Mouse (Mus musculus) heart, adult 2 months (tissue): Measurements from ENCODE around the gene Oxa1l.

Source experiments
- CTCF ChIP-seq: fragments of 200-600 bp; IDR thresholded peaks from 2 replicates; pipeline ENCODE4 v1.8.1; 2022; ENCODE audit warnings: antibody characterized with exemption, mild to moderate bottlenecking, moderate library complexity
- EP300 ChIP-seq: fragments of 200-500 bp; IDR thresholded peaks from 2 replicates; pipeline ENCODE4 v1.6.1; 2011; ENCODE audit warnings: low read depth, low read length, control low read depth; ENCODE audit not compliant: insufficient read depth
- POLR2A ChIP-seq: fragments of 200-500 bp; IDR thresholded peaks from 2 replicates; pipeline ENCODE4 v1.6.1; 2011; ENCODE audit warnings: mild to moderate bottlenecking, low read depth, low read length, control low read depth; ENCODE audit not compliant: insufficient read depth

GRCm38 (mm10) chr14:54401723-54402122, 41.1 kb downstream of the Oxa1l start:
- TF ChIP-seq POLR2A (no peak), EP300 (no peak), CTCF (no peak)
